14 mouse cellular contexts compared by ENCODE assay signal in the genomic region with DNA sequence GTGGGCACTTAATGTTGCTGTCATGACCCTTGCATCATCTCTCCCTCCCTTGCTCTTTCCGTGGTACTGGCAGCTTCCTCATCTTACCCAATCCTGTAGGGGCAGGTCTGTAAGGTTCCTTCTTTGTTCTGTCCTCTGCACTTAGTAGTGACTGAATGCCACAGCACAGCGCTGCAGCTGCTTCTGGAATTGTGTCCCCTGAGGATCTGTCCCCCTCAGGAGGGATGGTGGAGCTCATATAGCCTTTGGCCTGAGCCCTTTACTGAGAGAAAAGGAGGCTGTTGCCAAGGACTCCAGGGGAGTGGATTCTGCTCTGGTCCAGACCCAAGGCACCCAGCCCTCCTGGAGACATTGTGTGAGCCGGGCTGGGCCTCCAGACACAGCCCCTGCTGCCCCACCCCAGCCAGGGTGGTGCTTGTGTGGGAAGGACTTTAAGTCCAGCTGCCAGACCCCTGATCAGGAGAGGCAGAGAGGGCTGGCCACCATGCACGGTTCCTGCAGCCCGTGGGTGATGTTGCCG. TPM values are rescaled to one million over a fixed set of nuclear protein-coding genes. Genes with fewer than 3 reads are reported as not detected.
DNase-seq lines count a peak whose midpoint lies in the region; ATAC-seq and TF ChIP-seq lines count a peak whose summit lies in the region.
"Had no signal": no experiment of that assay in that cellular context is flagged by ENCODE, and none has a peak within 500 bp of the region (broad histone marks: within the 10 kb centered on the region; RNA-seq: fewer than 3 reads in every experiment).

No protein-coding gene starts in this region.

- H3K27ac ChIP-seq in hindbrain, postnatal 0 days: no peak overlapping the region
- no peak overlapping the region for H3K27ac ChIP-seq in hindbrain, embryonic 12.5 days
- no peak overlapping the region for H3K27ac ChIP-seq in limb, embryonic 13.5 days
- H3K27ac ChIP-seq: embryonic facial prominence, embryonic 15.5 days; heart, embryonic 15.5 days; intestine, embryonic 15.5 days; lung, embryonic 15.5 days; midbrain, embryonic 15.5 days; stomach, embryonic 15.5 days had no signal

- H3K9ac ChIP-seq in hindbrain, postnatal 0 days (replicated peaks; ENCODE audit: low read length): no peak overlapping the region
- no peak overlapping the region for H3K9ac ChIP-seq in hindbrain, embryonic 12.5 days
- H3K9ac ChIP-seq in limb, embryonic 13.5 days: peak overlapping the region; percentile 26; the same call in 1 of the 2 replicates
- H3K9ac ChIP-seq: embryonic facial prominence, embryonic 15.5 days; heart, embryonic 15.5 days; intestine, embryonic 15.5 days; lung, embryonic 15.5 days; midbrain, embryonic 15.5 days; stomach, embryonic 15.5 days had no signal

- H3K4me2 ChIP-seq in hindbrain, postnatal 0 days (ENCODE audit: low read depth, low read length): no peak overlapping the region
- no peak overlapping the region for H3K4me2 ChIP-seq in hindbrain, embryonic 12.5 days (replicated peaks)
- no peak overlapping the region for H3K4me2 ChIP-seq in limb, embryonic 13.5 days (replicated peaks)
- H3K4me2 ChIP-seq: embryonic facial prominence, embryonic 15.5 days; heart, embryonic 15.5 days; intestine, embryonic 15.5 days; lung, embryonic 15.5 days; midbrain, embryonic 15.5 days; stomach, embryonic 15.5 days had no signal

- no peaks in the 10 kb centered on the region for H3K36me3 ChIP-seq in hindbrain, postnatal 0 days (ENCODE audit: insufficient read depth, low read length)
- H3K36me3 ChIP-seq in hindbrain, embryonic 12.5 days: no peaks in the 10 kb centered on the region
- H3K36me3 ChIP-seq in limb, embryonic 13.5 days: no peaks in the 10 kb centered on the region
- H3K36me3 ChIP-seq: embryonic facial prominence, embryonic 15.5 days; heart, embryonic 15.5 days; intestine, embryonic 15.5 days; lung, embryonic 15.5 days; midbrain, embryonic 15.5 days; stomach, embryonic 15.5 days had no signal

- 48% methylated on average over 6 of the region's 6 CpGs for WGBS in hindbrain, postnatal 0 days
- WGBS in hindbrain, embryonic 12.5 days: 44% methylated on average over 6 of the region's 6 CpGs
- 47% methylated on average over 6 of the region's 6 CpGs for WGBS in limb, embryonic 13.5 days

- H3K27me3 ChIP-seq in hindbrain, postnatal 0 days (ENCODE audit: insufficient read depth, low read length): no peaks in the 10 kb centered on the region; the same call in 1 of the 2 replicates
- peaks cover 45% of the 10 kb centered on the region for H3K27me3 ChIP-seq in hindbrain, embryonic 12.5 days
- H3K27me3 ChIP-seq in limb, embryonic 13.5 days: peaks cover 48% of the 10 kb centered on the region

- no peak overlapping the region for H3K4me3 ChIP-seq in hindbrain, postnatal 0 days (ENCODE audit: low read length)
- no peak overlapping the region for H3K4me3 ChIP-seq in hindbrain, embryonic 12.5 days
- no peak overlapping the region for H3K4me3 ChIP-seq in limb, embryonic 13.5 days
- H3K4me3 ChIP-seq: embryonic facial prominence, embryonic 15.5 days; heart, embryonic 15.5 days; intestine, embryonic 15.5 days; lung, embryonic 15.5 days; midbrain, embryonic 15.5 days; stomach, embryonic 15.5 days had no signal

- H3K4me1 ChIP-seq in hindbrain, postnatal 0 days (ENCODE audit: insufficient read depth, low read length): no peaks in the 10 kb centered on the region
- H3K4me1 ChIP-seq in hindbrain, embryonic 12.5 days: peaks cover 28% of the 10 kb centered on the region
- peaks cover 21% of the 10 kb centered on the region for H3K4me1 ChIP-seq in limb, embryonic 13.5 days

- no peak for TF ChIP-seq CTCF in hindbrain, postnatal 0 days (IDR thresholded peaks at IDR 0.05; ENCODE audit: low read depth)

- no peak for DNase-seq in hindbrain, postnatal 0 days (ENCODE audit: low spot score)
- DNase-seq in 416B (ENCODE audit: low read depth) (peak; percentile 91), MN1 (ENCODE audit: low spot score) (peak; percentile 79)
- no peak for DNase-seq in cerebellum, adult 18-20 months
- no peak for DNase-seq in kidney, adult 18-20 months
- DNase-seq: kidney, postnatal 4 days had no signal

- H3K9me3 ChIP-seq in hindbrain, postnatal 0 days (ENCODE audit: low read length): no peaks in the 10 kb centered on the region
- no peaks in the 10 kb centered on the region for H3K9me3 ChIP-seq in hindbrain, embryonic 12.5 days (replicated peaks)
- H3K9me3 ChIP-seq in limb, embryonic 13.5 days: no peaks in the 10 kb centered on the region
- H3K9me3 ChIP-seq: embryonic facial prominence, embryonic 15.5 days; heart, embryonic 15.5 days; intestine, embryonic 15.5 days; lung, embryonic 15.5 days; midbrain, embryonic 15.5 days; stomach, embryonic 15.5 days had no signal

- ATAC-seq in hindbrain, postnatal 0 days: peak; percentile 22; the same call in 1 of the 2 replicates
- ATAC-seq in hindbrain, embryonic 12.5 days (ENCODE audit: low FRiP score): no peak
- ATAC-seq in limb, embryonic 13.5 days (ENCODE audit: low FRiP score, low read depth): no peak
- ATAC-seq: intestine, embryonic 15.5 days; midbrain, embryonic 15.5 days had no signal

RNA-seq across cellular contexts. Expression of a gene that starts 1.3 kb away (rescaled TPM):
- 2.3 and 2.8 TPM in 2 replicates for total RNA-seq in hindbrain, postnatal 0 days (2014; rRNA removed)
- 1.7 and 2.3 TPM in 2 replicates for polyA plus RNA-seq in hindbrain, postnatal 0 days (2015; fragmentation: Nextera tagmentation; extraction: Ambion mirVana)
- polyA plus RNA-seq in hindbrain, embryonic 12.5 days (2016; fragmentation: Nextera tagmentation; extraction: Ambion mirVana): 0.97 and 1.2 TPM in 2 replicates
- 0.45 and 0.46 TPM in 2 replicates for polyA plus RNA-seq in limb, embryonic 13.5 days (2015; fragmentation: Nextera tagmentation; extraction: Ambion mirVana)

RNA-seq across cellular contexts. Expression of a gene that starts 28.9 kb away (rescaled TPM):
- 622 and 633 TPM in 2 replicates for total RNA-seq in hindbrain, postnatal 0 days (2014; rRNA removed)
- polyA plus RNA-seq in hindbrain, postnatal 0 days (2015; fragmentation: Nextera tagmentation; extraction: Ambion mirVana): 464 and 500 TPM in 2 replicates
- polyA plus RNA-seq in hindbrain, embryonic 12.5 days (2016; fragmentation: Nextera tagmentation; extraction: Ambion mirVana): 438 and 466 TPM in 2 replicates
- 328 and 333 TPM in 2 replicates for polyA plus RNA-seq in limb, embryonic 13.5 days (2015; fragmentation: Nextera tagmentation; extraction: Ambion mirVana)

RNA-seq across cellular contexts. Expression of a gene that starts 41.9 kb away (rescaled TPM):
- 14.7 and 19.1 TPM in 2 replicates for total RNA-seq in hindbrain, postnatal 0 days (2014; rRNA removed)
- polyA plus RNA-seq in hindbrain, postnatal 0 days (2015; fragmentation: Nextera tagmentation; extraction: Ambion mirVana): 10.3 and 10.9 TPM in 2 replicates
- 4.3 and 7.0 TPM in 2 replicates for polyA plus RNA-seq in hindbrain, embryonic 12.5 days (2016; fragmentation: Nextera tagmentation; extraction: Ambion mirVana)
- polyA plus RNA-seq in limb, embryonic 13.5 days (2015; fragmentation: Nextera tagmentation; extraction: Ambion mirVana): 4.3 and 6.7 TPM in 2 replicates

RNA-seq across cellular contexts. Expression of a gene that starts 50.2 kb away (rescaled TPM):
- 181 and 262 TPM in 2 replicates for total RNA-seq in hindbrain, postnatal 0 days (2014; rRNA removed)
- 139 and 145 TPM in 2 replicates for polyA plus RNA-seq in hindbrain, postnatal 0 days (2015; fragmentation: Nextera tagmentation; extraction: Ambion mirVana)
- polyA plus RNA-seq in hindbrain, embryonic 12.5 days (2016; fragmentation: Nextera tagmentation; extraction: Ambion mirVana): 72.5 and 76.9 TPM in 2 replicates
- 65.1 and 69.7 TPM in 2 replicates for polyA plus RNA-seq in limb, embryonic 13.5 days (2015; fragmentation: Nextera tagmentation; extraction: Ambion mirVana)

RNA-seq across cellular contexts. Expression of a gene that starts 54.8 kb away (rescaled TPM):
- 72.6 and 81.4 TPM in 2 replicates for total RNA-seq in hindbrain, postnatal 0 days (2014; rRNA removed)
- 84.3 and 87.7 TPM in 2 replicates for polyA plus RNA-seq in hindbrain, postnatal 0 days (2015; fragmentation: Nextera tagmentation; extraction: Ambion mirVana)
- polyA plus RNA-seq in hindbrain, embryonic 12.5 days (2016; fragmentation: Nextera tagmentation; extraction: Ambion mirVana): 102 and 105 TPM in 2 replicates
- polyA plus RNA-seq in limb, embryonic 13.5 days (2015; fragmentation: Nextera tagmentation; extraction: Ambion mirVana): 155 and 162 TPM in 2 replicates

Comparison
In these comparisons a context has a peak if more than half of its experiments do, and no peak if none do; other contexts are left out.
1. DNase-seq: peak in 416B (single experiment) and MN1 (single experiment); none in hindbrain, postnatal 0 days (single experiment), cerebellum, adult 18-20 months (0 of 2) and kidney, adult 18-20 months (single experiment).